Mouse (Mus musculus): ENCODE data around the gene Ldb2.

DNA sequence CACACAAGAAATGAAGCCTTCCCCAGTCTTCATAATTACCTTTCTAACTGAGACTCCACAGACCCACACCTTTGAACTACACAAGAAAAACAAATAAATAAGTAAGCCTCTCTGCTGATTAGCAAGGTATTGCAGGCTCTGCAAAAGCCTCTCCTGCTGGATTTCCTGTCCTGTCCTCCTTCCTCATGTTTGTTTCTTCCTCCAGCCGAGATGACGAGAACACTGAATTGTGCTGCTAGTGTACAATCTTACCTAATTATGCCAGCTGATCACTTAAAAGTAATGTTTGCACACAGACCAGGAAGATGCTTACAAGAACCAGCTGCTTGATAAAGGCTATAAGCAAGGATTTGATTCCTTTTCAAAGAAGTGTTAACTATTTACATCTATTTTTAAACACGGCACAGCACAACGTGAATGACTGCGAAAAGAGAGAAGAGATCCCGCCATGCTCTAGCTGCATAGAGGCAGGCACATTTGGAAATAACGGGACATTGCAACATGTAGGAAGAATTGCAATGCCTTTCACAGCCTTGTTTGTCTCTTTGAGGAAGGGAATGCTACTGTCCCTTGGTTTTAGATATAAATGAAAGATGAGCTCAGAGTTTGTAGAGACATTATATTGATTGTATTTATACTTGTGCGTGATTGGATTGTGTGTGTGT, 69.7 kb downstream of the Ldb2 start:
- TF ChIP-seq CTCF (conservative IDR thresholded peaks at IDR 0.05; ENCODE audit: low read length) (no peak), POU5F1 (IDR thresholded peaks at IDR 0.05; ENCODE audit: borderline replicate concordance, low read length) (no peak), NANOG (IDR thresholded peaks at IDR 0.05; ENCODE audit: borderline replicate concordance, low read length) (no peak)
